Mouse (Mus musculus) liver, adult 2 months (tissue): Measurements from ENCODE around the gene Mprip. TPM values are rescaled to one million over a fixed set of nuclear protein-coding genes. Genes with fewer than 3 reads are reported as not detected.

Source experiments
- DNase-seq: peaks from one replicate; pipeline ENCODE4 v3.0.0-alpha.2; 2011; ENCODE audit warnings: low read depth, low spot score; ENCODE audit errors: extremely low read depth
- H3K27ac ChIP-seq: fragments of 200-500 bp; replicated peaks from 2 replicates; pipeline ENCODE4 v1.5.1; 2012; ENCODE audit warnings: low read depth, mild to moderate bottlenecking, control low read depth, inconsistent platforms, low read length; ENCODE audit not compliant: insufficient read depth
- H3K27me3 ChIP-seq: fragments of 200-500 bp; 2 replicates; pipeline ENCODE4 v1.6.1; 2012; ENCODE audit warnings: mild to moderate bottlenecking, moderate library complexity, low read length, inconsistent platforms; ENCODE audit not compliant: control insufficient read depth, insufficient read depth
- H3K36me3 ChIP-seq: fragments of 200-500 bp; 2 replicates; pipeline ENCODE4 v1.6.1; 2012; ENCODE audit warnings: low read length, inconsistent platforms; ENCODE audit not compliant: control insufficient read depth, insufficient read depth
- H3K4me1 ChIP-seq: fragments of 200-500 bp; 2 replicates; pipeline ENCODE4 v1.6.1; 2011; ENCODE audit warnings: low read length; ENCODE audit not compliant: control insufficient read depth, insufficient read depth
- H3K4me3 ChIP-seq: fragments of 200-500 bp; 2 replicates; pipeline ENCODE4 v1.5.1; 2011; ENCODE audit warnings: low read depth, mild to moderate bottlenecking, control low read depth, low read length, moderate library complexity; ENCODE audit not compliant: insufficient read depth
- H3K79me2 ChIP-seq: fragments of 200-500 bp; 2 replicates; pipeline ENCODE4 v1.6.1; 2012; ENCODE audit warnings: inconsistent platforms, mild to moderate bottlenecking, low read length, moderate library complexity; ENCODE audit not compliant: control insufficient read depth, insufficient read depth
- H3K9ac ChIP-seq: fragments of 200-500 bp; 2 replicates; pipeline ENCODE4 v1.6.1; 2012; ENCODE audit warnings: low read depth, mild to moderate bottlenecking, control low read depth, inconsistent platforms, low read length
- CTCF ChIP-seq: fragments of 200-500 bp; IDR thresholded peaks from 2 replicates; pipeline ENCODE4 v1.5.1; 2011; ENCODE audit warnings: low read depth, low read length, control low read depth
- POLR2A ChIP-seq: fragments of 200-500 bp; IDR thresholded peaks from 2 replicates; pipeline ENCODE4 v1.6.1; 2011; ENCODE audit warnings: low read length, control low read depth; ENCODE audit not compliant: insufficient read depth; ENCODE audit errors: extremely low read depth
- WGBS: fragments of 180-500 bp; shearing (Covaris S2); methylation state at CpG from one replicate; pipeline ENCODE4 v1.1.7; 2018; 5-methylcytosine and 5-hydroxymethylcytosine counted together
- polyA plus RNA-seq: library from polyadenylated mRNA; depleted of rRNA; stranded (reverse); fragments of >200 nt; gene quantifications from 2 replicates; pipeline ENCODE4 v1.2.3, GENCODE M21; 2012
- total RNA-seq: library from RNA; depleted of rRNA; stranded (reverse); fragments of >200 nt; gene quantifications from 2 replicates; pipeline ENCODE4 v1.2.3, GENCODE M21; 2014

Mprip gene
- total and polyA plus RNA-seq, 2 experiments, result 29.0 to 58.4 TPM

GRCm38 (mm10) chr11:59737250-59737649 is 76.1 kb downstream of the Mprip start:
- peaks cover 14% of the 10 kb centered on the region; the same call in 1 of the 2 replicates for H3K36me3 ChIP-seq
- WGBS, result 97% methylated on average over 12 of the region's 12 CpGs
- H3K27ac ChIP-seq, result no peak overlapping the region
- no peak overlapping the region for H3K4me3 ChIP-seq
- peaks cover 9% of the 10 kb centered on the region for H3K4me1 ChIP-seq
- no peaks in the 10 kb centered on the region for H3K27me3 ChIP-seq
- H3K9ac ChIP-seq, result no peak overlapping the region
- no peak for DNase-seq
- no peaks in the 10 kb centered on the region for H3K79me2 ChIP-seq
- TF ChIP-seq POLR2A (no peak), CTCF (no peak)

GRCm38 (mm10) chr11:59739996-59740395 is 78.9 kb downstream of the Mprip start:
- Histone ChIP-seq H3K27me3 (no peaks in the 10 kb centered on the region), H3K9ac (no peak overlapping the region), H3K36me3 (peaks cover 20% of the 10 kb centered on the region; the same call in 1 of the 2 replicates), H3K4me1 (no peaks in the 10 kb centered on the region), H3K79me2 (no peaks in the 10 kb centered on the region), H3K27ac (no peak overlapping the region), H3K4me3 (no peak overlapping the region)
- WGBS, result 84% methylated on average over 2 of the region's 2 CpGs
- DNase-seq, result no peak
- no peak for TF ChIP-seq CTCF
- TF ChIP-seq POLR2A, result no peak

- no peak for DNase-seq
- WGBS, result 95% methylated on average over 5 of the region's 5 CpGs
- Histone ChIP-seq H3K79me2 (no peaks in the 10 kb centered on the region), H3K27me3 (no peaks in the 10 kb centered on the region), H3K4me3 (no peak overlapping the region), H3K4me1 (no peaks in the 10 kb centered on the region), H3K36me3 (peaks cover 14% of the 10 kb centered on the region; the same call in 1 of the 2 replicates), H3K27ac (no peak overlapping the region), H3K9ac (no peak overlapping the region)
- TF ChIP-seq POLR2A (no peak), CTCF (no peak)
These were observed 80.8 kb downstream of the Mprip start for GRCm38 (mm10) chr11:59741915-59742314.

- Histone ChIP-seq H3K27me3 (no peaks in the 10 kb centered on the region), H3K79me2 (no peaks in the 10 kb centered on the region), H3K4me3 (no peak overlapping the region), H3K9ac (no peak overlapping the region), H3K36me3 (peaks cover 10% of the 10 kb centered on the region; the same call in 1 of the 2 replicates), H3K27ac (no peak overlapping the region), H3K4me1 (no peaks in the 10 kb centered on the region)
- TF ChIP-seq POLR2A, result no peak
- TF ChIP-seq CTCF, result no peak
- DNase-seq, result no peak
- 95% methylated on average over 2 of the region's 2 CpGs for WGBS
These were observed 82.2 kb downstream of the Mprip start for GRCm38 (mm10) chr11:59743307-59743706.

GRCm38 (mm10) chr11:59743712-59744111 is 82.6 kb downstream of the Mprip start:
- Histone ChIP-seq H3K4me1 (no peaks in the 10 kb centered on the region), H3K9ac (no peak overlapping the region), H3K36me3 (peaks cover 12% of the 10 kb centered on the region; the same call in 1 of the 2 replicates), H3K27ac (no peak overlapping the region), H3K4me3 (no peak overlapping the region), H3K27me3 (no peaks in the 10 kb centered on the region), H3K79me2 (no peaks in the 10 kb centered on the region)
- DNase-seq, result no peak
- no peak for TF ChIP-seq POLR2A
- no peak for TF ChIP-seq CTCF
- 100% methylated on average over 1 of the region's 1 CpGs for WGBS

- H3K79me2 ChIP-seq, result no peaks in the 10 kb centered on the region
- no peak for TF ChIP-seq POLR2A
- no peak for TF ChIP-seq CTCF
- H3K36me3 ChIP-seq, result peaks cover 13% of the 10 kb centered on the region; the same call in 1 of the 2 replicates
- no peaks in the 10 kb centered on the region for H3K4me1 ChIP-seq
- no peak for DNase-seq
- H3K9ac ChIP-seq, result no peak overlapping the region
- 91% methylated on average over 4 of the region's 4 CpGs for WGBS
- no peak overlapping the region for H3K27ac ChIP-seq
- no peak overlapping the region for H3K4me3 ChIP-seq
- no peaks in the 10 kb centered on the region for H3K27me3 ChIP-seq
These were observed 83.3 kb downstream of the Mprip start for GRCm38 (mm10) chr11:59744374-59744773.
